Mouse (Mus musculus): Measurements from ENCODE around the gene Cemip2.
A peak's percentile ranks its signal among the peaks of the same experiment; 100 is the strongest.

Cemip2 gene

GRCm38 (mm10) chr19:21816260-21816659 lies 38.1 kb downstream of the Cemip2 start:
- no peak for DNase-seq

- DNase-seq = no peak
These were observed 40.0 kb downstream of the Cemip2 start for GRCm38 (mm10) chr19:21818021-21818725.

GRCm38 (mm10) chr19:21819585-21819984 lies 41.4 kb downstream of the Cemip2 start:
- peak; percentile 18 to 25 for DNase-seq

DNA sequence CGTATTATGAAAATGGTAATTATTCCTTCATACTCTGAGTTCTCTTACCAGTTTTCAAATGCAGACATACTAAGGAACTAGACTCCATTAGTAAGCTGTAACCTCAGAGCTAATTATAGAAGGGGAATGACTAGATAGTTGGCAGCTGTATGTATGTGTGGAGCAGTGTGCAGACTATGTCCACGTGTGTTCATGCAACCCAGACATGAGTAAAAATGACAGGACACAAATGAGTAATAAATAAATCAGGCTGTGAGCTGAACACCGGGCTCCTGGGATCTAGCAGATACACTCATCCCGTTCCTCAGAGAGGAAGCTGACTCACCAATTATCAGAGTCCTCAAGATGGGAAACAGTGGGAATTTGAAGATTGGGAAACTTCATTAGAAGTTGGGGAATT lies 42.0 kb downstream of the Cemip2 start:
- DNase-seq = no peak

GRCm38 (mm10) chr19:21821877-21822276 lies 43.7 kb downstream of the Cemip2 start:
- DNase-seq = peak; percentile 17 to 21

DNA sequence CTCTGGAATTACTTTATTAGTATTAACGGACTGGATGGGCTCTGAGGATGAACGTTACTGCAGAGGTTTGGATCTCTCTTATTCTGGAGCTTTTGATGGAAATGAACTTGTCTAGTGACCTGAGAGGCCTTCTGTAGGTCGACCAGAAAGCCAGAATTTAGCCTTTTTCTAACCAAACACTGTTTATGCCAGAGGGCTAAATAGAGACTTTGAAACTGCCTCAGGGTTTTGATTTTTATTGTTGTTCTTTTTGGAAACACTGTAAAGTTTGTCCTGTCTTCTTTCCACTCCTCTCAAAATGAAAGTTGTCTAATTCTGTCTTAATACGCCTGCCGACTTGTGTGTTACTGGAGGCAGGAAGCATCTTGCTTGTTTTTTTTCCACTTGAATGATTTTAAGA lies 46.0 kb downstream of the Cemip2 start:
- DNase-seq = no peak

GRCm38 (mm10) chr19:21825128-21825885 lies 47.2 kb downstream of the Cemip2 start:
- no peak for DNase-seq

GRCm38 (mm10) chr19:21833416-21833992 lies 55.4 kb downstream of the Cemip2 start:
- DNase-seq = no peak

DNA sequence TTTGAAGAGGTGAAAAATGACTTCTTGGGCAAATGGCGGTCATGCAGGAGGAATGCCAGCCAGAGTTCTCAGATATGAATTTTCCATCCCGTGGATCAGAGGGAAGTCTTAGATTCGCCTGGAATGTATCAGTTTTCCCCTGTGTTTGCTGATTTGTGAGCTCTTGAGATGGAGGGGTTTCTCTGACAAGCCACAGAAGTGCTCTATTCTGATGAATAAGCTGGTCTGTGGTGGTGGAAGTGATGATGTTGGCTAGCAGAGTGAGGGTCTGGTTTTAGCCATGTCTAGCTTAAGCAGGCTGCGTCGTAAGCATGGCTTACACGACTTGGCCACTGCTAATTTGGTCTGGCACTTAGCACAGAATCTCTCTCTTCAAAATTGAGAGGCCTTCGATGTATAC lies 56.8 kb downstream of the Cemip2 start:
- DNase-seq = no peak

DNA sequence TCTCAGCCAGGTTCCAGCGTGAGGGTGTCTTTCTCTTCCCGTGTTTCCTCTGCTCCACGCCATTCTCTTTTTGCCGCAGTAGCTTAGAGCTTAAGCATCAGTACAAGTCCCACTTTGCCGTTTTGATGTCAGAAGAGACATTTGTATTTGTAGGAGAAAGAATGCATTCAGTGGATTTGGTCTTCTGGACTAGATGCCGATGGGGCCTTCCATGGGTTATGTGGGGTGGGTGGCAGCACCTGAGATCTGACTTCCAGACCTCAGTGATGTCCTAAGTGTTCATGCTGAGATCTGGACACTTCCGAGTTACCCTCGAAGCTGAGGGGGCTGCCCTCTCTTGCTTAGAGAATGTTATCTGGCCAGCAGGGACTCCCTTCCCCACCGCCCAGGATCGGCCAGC lies 72.6 kb downstream of the Cemip2 start:
- no peak for DNase-seq

DNA sequence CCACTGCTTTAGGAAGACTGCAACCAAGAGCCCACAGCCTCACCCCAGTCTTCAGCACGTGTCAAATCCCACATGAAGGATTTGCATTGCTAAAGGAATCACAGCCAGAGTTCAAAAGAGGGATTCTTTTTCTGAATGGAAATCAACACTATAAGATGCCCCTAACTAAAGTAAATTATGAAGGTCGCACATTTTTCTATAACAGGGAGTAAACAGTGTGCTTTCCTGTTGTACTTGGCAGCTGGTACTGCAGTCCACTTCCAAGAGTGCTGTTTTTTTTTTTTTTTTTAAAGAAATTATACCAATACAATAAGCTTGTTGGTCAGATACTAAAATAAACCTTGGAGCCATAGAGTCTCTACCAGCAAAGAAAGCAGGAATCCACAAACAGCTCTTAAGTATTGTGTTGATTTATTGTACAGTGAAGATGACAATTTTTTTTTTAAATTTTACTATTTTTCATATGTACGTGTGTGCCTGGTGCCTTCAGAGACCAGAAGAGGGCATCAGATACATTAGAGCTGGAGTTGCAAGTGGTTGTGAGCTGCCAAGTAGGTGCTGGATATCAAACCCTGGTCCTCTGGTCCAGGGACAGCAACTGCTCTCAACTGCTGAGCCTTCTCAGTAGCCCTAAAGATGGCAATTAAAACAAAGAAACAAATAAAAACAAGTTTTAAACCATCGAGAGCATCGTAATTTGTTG lies 76.5 kb downstream of the Cemip2 start:
- no peak for DNase-seq

GRCm38 (mm10) chr19:21855421-21856128 lies 77.4 kb downstream of the Cemip2 start:
- DNase-seq = no peak

DNA sequence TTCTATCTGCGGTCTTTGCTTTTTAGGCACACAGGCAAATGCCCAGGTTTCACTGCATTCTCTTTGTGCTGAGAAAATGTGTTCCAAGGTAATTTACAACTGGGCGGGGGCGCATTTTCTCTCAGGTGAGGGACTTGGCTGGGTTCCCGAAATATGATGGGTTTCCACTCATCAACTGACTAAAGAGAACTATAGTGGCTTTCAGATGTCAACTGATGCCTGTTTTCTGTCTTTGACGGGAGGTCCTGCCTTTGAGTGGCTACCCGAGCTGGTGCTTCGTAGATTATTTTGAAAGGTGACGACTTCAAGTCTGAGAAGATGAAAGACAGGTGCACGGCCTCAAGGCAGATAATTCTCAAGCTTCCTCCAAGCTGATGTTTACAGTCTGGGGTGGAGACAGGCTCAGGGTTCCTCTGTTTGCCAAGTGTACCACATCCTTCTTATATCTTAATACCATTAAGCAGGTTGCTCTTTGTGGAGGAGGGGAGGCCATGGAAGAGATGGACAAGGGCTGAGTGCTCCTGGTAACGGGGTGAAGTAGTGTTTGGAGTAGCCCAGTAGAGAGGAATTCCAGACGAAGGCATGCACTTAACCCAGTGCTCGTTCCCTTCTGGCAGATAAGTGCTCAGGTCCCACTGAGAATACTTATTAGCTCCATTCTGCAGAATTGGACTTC lies 80.8 kb downstream of the Cemip2 start:
- DNase-seq = no peak

GRCm38 (mm10) chr19:21860132-21860531 lies 82.0 kb downstream of the Cemip2 start:
- no peak for DNase-seq

- no peak for DNase-seq
These were observed 82.8 kb downstream of the Cemip2 start for GRCm38 (mm10) chr19:21860894-21861293.

DNA sequence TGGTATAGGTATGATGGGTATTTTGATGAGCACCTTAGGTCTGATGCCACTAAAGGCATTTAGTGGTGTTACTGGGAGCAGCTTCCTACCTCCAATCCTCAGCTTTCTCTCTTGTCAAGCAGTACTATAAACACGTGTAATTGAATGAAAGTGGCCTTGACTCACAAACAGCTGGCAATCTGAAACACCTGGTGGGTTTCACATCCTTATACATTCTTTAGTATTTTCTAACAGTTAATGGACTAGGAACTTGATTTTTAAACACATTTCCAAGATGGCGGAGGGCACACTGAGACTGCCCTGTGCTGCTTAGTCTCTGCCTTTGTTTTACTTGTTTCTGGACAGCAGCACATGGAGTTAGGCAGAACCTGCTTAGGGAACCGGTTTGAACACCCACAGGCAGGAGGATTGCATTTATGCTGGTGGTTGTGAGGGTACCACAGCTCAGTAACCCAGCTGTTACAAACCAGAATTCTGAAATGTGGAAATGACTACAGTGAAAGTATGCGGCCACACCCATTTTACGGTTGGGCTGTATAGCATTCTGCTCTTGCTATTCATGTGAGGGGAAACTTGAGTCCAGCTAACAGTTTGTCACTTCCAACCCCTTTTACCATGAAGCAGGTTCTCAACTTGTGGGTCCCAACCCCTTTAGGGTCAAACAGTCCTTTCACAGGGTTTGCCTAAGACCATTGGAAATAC lies 84.3 kb downstream of the Cemip2 start:
- no peak for DNase-seq

- no peak for DNase-seq
These were observed 85.1 kb downstream of the Cemip2 start for GRCm38 (mm10) chr19:21862991-21863931.

GRCm38 (mm10) chr19:21865242-21866055 lies 87.3 kb downstream of the Cemip2 start:
- no peak for DNase-seq

- no peak for DNase-seq
These were observed 88.0 kb downstream of the Cemip2 start for GRCm38 (mm10) chr19:21866094-21866493.

Data from cerebellum, postnatal 10 days (tissue).